In the genomic region with DNA sequence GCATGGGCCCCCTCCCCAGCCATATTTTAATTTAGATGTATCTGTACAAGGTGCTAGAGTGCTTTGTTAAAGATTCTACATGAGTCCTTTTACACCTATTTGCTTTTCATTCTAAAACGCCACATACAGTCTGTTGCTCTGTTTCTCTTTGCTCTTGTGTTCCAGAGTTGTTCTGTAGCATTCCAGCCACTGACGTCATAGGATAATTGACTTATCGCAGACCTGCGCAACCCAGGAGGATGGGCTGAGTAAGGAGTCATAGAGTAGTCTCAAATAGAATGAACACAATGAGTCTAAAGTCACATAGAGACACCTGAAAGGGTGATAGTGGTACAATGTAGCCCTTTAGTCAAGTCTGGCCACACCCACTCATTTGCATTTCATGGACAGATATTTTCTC, we compare ENCODE assay signal across 23 mouse cellular contexts. TPM values are rescaled to one million over a fixed set of nuclear protein-coding genes. Genes with fewer than 3 reads are reported as not detected.
A peak's percentile ranks its signal among the peaks of the same experiment; 100 is the strongest.
DNase-seq lines count a peak whose midpoint lies in the region; ATAC-seq and TF ChIP-seq lines count a peak whose summit lies in the region.
"Had no signal": no experiment of that assay in that cellular context is flagged by ENCODE, and none has a peak within 500 bp of the region (broad histone marks: within the 10 kb centered on the region; RNA-seq: fewer than 3 reads in every experiment).

No protein-coding gene starts in this region.

- no peak overlapping the region for H3K4me3 ChIP-seq in lung, postnatal 0 days (ENCODE audit: low read depth, low read length)
- H3K4me3 ChIP-seq: embryonic facial prominence, embryonic 12.5 days; embryonic facial prominence, embryonic 15.5 days; forebrain, embryonic 15.5 days; hindbrain, embryonic 10.5 days; hindbrain, embryonic 13.5 days had no signal

- no peaks in the 10 kb centered on the region for H3K36me3 ChIP-seq in lung, postnatal 0 days (ENCODE audit: insufficient read depth, low read length)
- H3K36me3 ChIP-seq: embryonic facial prominence, embryonic 12.5 days; embryonic facial prominence, embryonic 15.5 days; forebrain, embryonic 15.5 days; G1E; hindbrain, embryonic 10.5 days; hindbrain, embryonic 13.5 days had no signal

- TF ChIP-seq CTCF in lung, postnatal 0 days (IDR thresholded peaks at IDR 0.05): no peak

- no peak overlapping the region for H3K4me2 ChIP-seq in lung, postnatal 0 days (replicated peaks; ENCODE audit: low read depth, low read length)
- H3K4me2 ChIP-seq: embryonic facial prominence, embryonic 12.5 days; embryonic facial prominence, embryonic 15.5 days; forebrain, embryonic 15.5 days; heart, embryonic 11.5 days; hindbrain, embryonic 13.5 days had no signal

- no peak for TF ChIP-seq EP300 in lung, postnatal 0 days (IDR thresholded peaks at IDR 0.05)

- no peak for DNase-seq in cerebellum, adult 11 months
- peak; percentile 70 for DNase-seq in cerebellum, adult 9-10 months
- DNase-seq in cerebellum, adult 11-12 months: no peak
- peak; percentile 4 for DNase-seq in lung, postnatal 25 days (ENCODE audit: low spot score)
- DNase-seq in lung, postnatal 0 days (ENCODE audit: low spot score): no peak
- DNase-seq in cerebellum, adult 9-11 months: peak; percentile 49
- no peak for DNase-seq in thymus, postnatal 0 days (ENCODE audit: low spot score)
- DNase-seq: adrenal gland, postnatal 10 days; adrenal gland, postnatal 36 days; gastrocnemius, postnatal 10 days; gastrocnemius, postnatal 36 days; kidney, adult 2 months had no signal

- no peaks in the 10 kb centered on the region for H3K27me3 ChIP-seq in lung, postnatal 0 days (replicated peaks; ENCODE audit: insufficient read depth, low read length)
- H3K27me3 ChIP-seq: embryonic facial prominence, embryonic 12.5 days; embryonic facial prominence, embryonic 15.5 days; forebrain, embryonic 15.5 days; hindbrain, embryonic 13.5 days; Patski had no signal

- no peak overlapping the region for H3K27ac ChIP-seq in lung, postnatal 0 days (ENCODE audit: low read length)
- H3K27ac ChIP-seq: embryonic facial prominence, embryonic 12.5 days; embryonic facial prominence, embryonic 15.5 days; forebrain, embryonic 15.5 days; hindbrain, embryonic 10.5 days; hindbrain, embryonic 13.5 days had no signal

- no peaks in the 10 kb centered on the region for H3K4me1 ChIP-seq in lung, postnatal 0 days (ENCODE audit: insufficient read depth, low read depth, low read length)
- H3K4me1 ChIP-seq: embryonic facial prominence, embryonic 12.5 days; embryonic facial prominence, embryonic 15.5 days; forebrain, embryonic 15.5 days; hindbrain, embryonic 13.5 days had no signal

- peak; percentile 1; the same call in 1 of the 2 replicates for ATAC-seq in cerebellum, adult (ENCODE audit: insufficient number of reproducible peaks, low FRiP score, low TSS enrichment)
- ATAC-seq in lung, postnatal 0 days: no peak
- ATAC-seq: forebrain, embryonic 15.5 days; hindbrain, embryonic 16.5 days; intestine, embryonic 16.5 days; Patski had no signal

- WGBS in lung, postnatal 0 days: 69% methylated on average over 4 of the region's 4 CpGs

- H3K9ac ChIP-seq in lung, postnatal 0 days (replicated peaks; ENCODE audit: low read depth): no peak overlapping the region
- H3K9ac ChIP-seq: embryonic facial prominence, embryonic 12.5 days; embryonic facial prominence, embryonic 15.5 days; forebrain, embryonic 15.5 days; hindbrain, embryonic 13.5 days had no signal

- H3K9me3 ChIP-seq in lung, postnatal 0 days (ENCODE audit: low read length): no peaks in the 10 kb centered on the region
- H3K9me3 ChIP-seq: embryonic facial prominence, embryonic 12.5 days; embryonic facial prominence, embryonic 15.5 days; forebrain, embryonic 15.5 days; G1E; hindbrain, embryonic 10.5 days; hindbrain, embryonic 13.5 days had no signal

RNA-seq across cellular contexts. Expression of a gene that starts 28.8 kb away (rescaled TPM):
- polyA plus RNA-seq in lung, postnatal 0 days (2015; fragmentation: Nextera tagmentation; extraction: Ambion mirVana): 2.9 and 4.0 TPM in 2 replicates
- 1.1 and 1.5 TPM in 2 replicates for polyA plus RNA-seq in thymus, postnatal 0 days (2015; fragmentation: Nextera tagmentation; extraction: Ambion mirVana)
- polyA plus RNA-seq: G1E had no signal

Comparison
In these comparisons a context has a peak if more than half of its experiments do, and no peak if none do; other contexts are left out.
1. DNase-seq: peak in cerebellum, adult 9-10 months (single experiment), lung, postnatal 25 days (single experiment) and cerebellum, adult 9-11 months (single experiment); none in cerebellum, adult 11 months (single experiment), cerebellum, adult 11-12 months (single experiment), lung, postnatal 0 days (single experiment) and thymus, postnatal 0 days (single experiment).